Mouse (Mus musculus) liver, embryonic 11.5 days (tissue): Measurements from ENCODE around the gene Unc93a. TPM values are rescaled to one million over a fixed set of nuclear protein-coding genes. Genes with fewer than 3 reads are reported as not detected.

Experiments used
- polyA plus RNA-seq: library from polyadenylated mRNA; unstranded; fragments of >200 nt; fragmentation: Nextera tagmentation; extraction: Ambion mirVana; gene quantifications from 2 replicates; pipeline ENCODE4 v1.2.1, GENCODE M21; 2014

Gene Unc93a
- polyA plus RNA-seq, 1 experiment from 2014 or later = not detected

Other genes starting within 250 kb of the Unc93a start
- 1.8 and 1.9 TPM in 2 replicates for gene Pnldc1, start 221.6 kb downstream of the Unc93a start, polyA plus RNA-seq
- gene Tcp1, start 216.1 kb downstream of the Unc93a start, polyA plus RNA-seq = 549 and 610 TPM in 2 replicates
- gene Mrpl18, start 215.5 kb downstream of the Unc93a start, polyA plus RNA-seq = 256 and 263 TPM in 2 replicates
- 0.62 and 1.1 TPM in 2 replicates for gene Acat3, start 191.2 kb downstream of the Unc93a start, polyA plus RNA-seq
- 113 and 126 TPM in 2 replicates for gene Acat2, start 171.1 kb downstream of the Unc93a start, polyA plus RNA-seq
- 99.4 and 101 TPM in 2 replicates for gene Wtap, start 137.6 kb downstream of the Unc93a start, polyA plus RNA-seq
- 193 and 213 TPM in 2 replicates for gene Sod2, start 125.0 kb downstream of the Unc93a start, polyA plus RNA-seq
- gene Gpr31b, start 79.5 kb downstream of the Unc93a start, polyA plus RNA-seq = not detected in 2 replicates
- not detected in 2 replicates for gene Tcp10b, start 70.7 kb downstream of the Unc93a start, polyA plus RNA-seq
- gene Smok2a, start 89.4 kb upstream of the Unc93a start, polyA plus RNA-seq = not detected in 2 replicates
- gene Smok2b, start 98.4 kb upstream of the Unc93a start, polyA plus RNA-seq = not detected in 2 replicates
- gene Tcp10c, start 222.8 kb upstream of the Unc93a start, polyA plus RNA-seq = not detected in 2 replicates